Mouse (Mus musculus) kidney, adult 2 months (tissue): ENCODE measurements around the gene Vwc2. TPM values are rescaled to one million over a fixed set of nuclear protein-coding genes. Genes with fewer than 3 reads are reported as not detected.

Experiments
- DNase-seq: peaks from one replicate; pipeline ENCODE4 v3.0.0; 2021
- H3K27ac ChIP-seq: fragments of 200-500 bp; 2 replicates; pipeline ENCODE4 v1.5.1; 2012; ENCODE audit warnings: low read depth, low read length, control low read depth, inconsistent platforms; ENCODE audit not compliant: insufficient read depth
- H3K27me3 ChIP-seq: fragments of 200-500 bp; replicated peaks from 2 replicates; pipeline ENCODE4 v1.6.1; 2012; ENCODE audit warnings: mild to moderate bottlenecking, moderate library complexity, low read length, inconsistent platforms; ENCODE audit not compliant: control insufficient read depth, insufficient read depth
- H3K36me3 ChIP-seq: fragments of 200-500 bp; 2 replicates; pipeline ENCODE4 v1.6.1; 2012; ENCODE audit warnings: mild to moderate bottlenecking, moderate library complexity, low read length, inconsistent platforms; ENCODE audit not compliant: control insufficient read depth, insufficient read depth
- H3K4me1 ChIP-seq: fragments of 200-500 bp; 2 replicates; pipeline ENCODE4 v1.6.1; 2011; ENCODE audit warnings: low read length; ENCODE audit not compliant: control insufficient read depth, insufficient read depth
- H3K4me3 ChIP-seq: fragments of 200-500 bp; 2 replicates; pipeline ENCODE4 v1.5.1; 2011; ENCODE audit warnings: mild to moderate bottlenecking, low read depth, low read length, control low read depth; ENCODE audit not compliant: insufficient read depth
- CTCF ChIP-seq: fragments of 200-500 bp; conservative IDR thresholded peaks from 2 replicates; pipeline ENCODE4 v1.5.1; 2011; ENCODE audit warnings: low read depth, mild to moderate bottlenecking, control low read depth, low read length, moderate library complexity, mixed read lengths; ENCODE audit not compliant: insufficient read depth, insufficient read length
- POLR2A ChIP-seq: fragments of 200-500 bp; IDR thresholded peaks from one replicate; pipeline ENCODE4 v1.6.1; 2011; ENCODE audit warnings: low read depth, low read length, control low read depth
- WGBS: fragments of 180-500 bp; shearing (Covaris S2); methylation state at CpG from one replicate; pipeline ENCODE4 v1.1.7; 2018; 5-methylcytosine and 5-hydroxymethylcytosine counted together
- polyA plus RNA-seq: library from polyadenylated mRNA; depleted of rRNA; stranded (reverse); fragments of >200 nt; gene quantifications from 2 replicates; pipeline ENCODE4 v1.2.3, GENCODE M21; 2012

Vwc2 gene
- polyA plus RNA-seq, 1 experiment, result 0.13 TPM

DNA sequence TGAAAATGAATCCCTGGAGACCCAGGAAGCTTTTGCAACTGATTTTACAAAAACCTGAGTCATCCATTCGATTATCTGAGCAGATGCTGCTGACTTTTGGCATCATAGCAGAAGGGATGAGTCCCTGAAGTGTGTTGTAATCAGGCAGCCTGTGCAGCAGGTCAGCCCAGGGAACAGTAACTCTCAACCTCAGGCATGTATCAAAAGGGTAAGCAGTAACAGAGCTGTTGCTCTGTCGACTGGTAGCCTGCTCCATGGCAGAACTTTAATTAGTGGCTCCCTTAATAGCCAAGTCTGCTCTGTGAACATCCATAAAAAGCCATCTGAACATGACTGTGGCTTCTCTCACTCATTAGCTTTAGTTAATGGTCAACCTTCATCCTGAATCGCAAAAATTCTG lies 5.1 kb upstream of the Vwc2 start:
- 29% methylated on average over 3 of the region's 3 CpGs for WGBS
- TF ChIP-seq CTCF (no peak), POLR2A (no peak)
- peak; percentile 2 for DNase-seq

DNA sequence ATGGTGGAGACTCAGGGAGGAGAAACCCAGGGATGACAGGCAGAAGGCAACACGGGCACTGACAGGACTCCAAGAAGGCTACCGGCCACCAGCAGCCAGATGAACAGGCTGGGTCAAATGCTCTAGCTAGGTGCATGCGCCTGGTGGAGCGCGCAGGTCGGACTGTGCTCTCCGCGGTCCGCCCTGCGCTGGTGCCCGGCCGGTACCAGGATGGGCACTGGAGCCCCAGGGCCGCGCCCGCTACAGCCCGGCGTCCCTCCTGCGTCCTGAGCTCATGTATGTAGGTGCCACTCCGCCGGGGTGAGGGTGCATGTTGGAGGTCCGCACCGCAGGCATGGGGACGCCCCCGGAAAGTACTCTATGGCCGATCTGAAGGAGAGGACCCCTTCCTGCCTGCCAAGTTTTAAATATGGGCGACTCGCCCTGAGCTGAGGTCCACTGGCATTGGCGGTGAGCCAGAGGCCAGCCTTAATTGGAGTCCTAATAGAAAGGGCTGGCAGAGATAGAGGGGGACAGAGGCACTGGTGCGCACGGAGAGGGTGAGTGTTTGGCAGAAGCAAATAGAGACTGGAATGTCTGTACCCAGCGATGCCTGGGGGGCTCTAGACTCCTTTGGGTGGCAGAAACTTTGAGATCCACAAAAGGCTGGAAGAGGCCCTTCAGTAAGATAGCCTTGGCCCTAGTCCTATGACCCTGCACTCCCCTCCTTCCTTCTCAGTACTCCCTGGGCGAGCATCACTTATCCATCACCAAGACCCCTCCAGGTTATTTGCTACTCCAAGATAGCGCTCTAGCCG lies 409 bp downstream of the Vwc2 start:
- Histone ChIP-seq H3K36me3 (no peaks in the 10 kb centered on the region), H3K4me1 (no peaks in the 10 kb centered on the region), H3K27ac (no peak overlapping the region), H3K27me3 (no peaks in the 10 kb centered on the region; the same call in 1 of the 2 replicates), H3K4me3 (no peak overlapping the region)
- no peak for DNase-seq
- TF ChIP-seq CTCF (no peak), POLR2A (no peak)
- 1% methylated on average over 34 of the region's 34 CpGs for WGBS

More for the DNA sequence above, 5.1 kb upstream of the Vwc2 start:
- H3K36me3 ChIP-seq, result no peaks in the 10 kb centered on the region
- no peak overlapping the region for H3K27ac ChIP-seq
- H3K4me3 ChIP-seq, result no peak overlapping the region
- H3K27me3 ChIP-seq, result no peaks in the 10 kb centered on the region
- H3K4me1 ChIP-seq, result no peaks in the 10 kb centered on the region

DNA sequence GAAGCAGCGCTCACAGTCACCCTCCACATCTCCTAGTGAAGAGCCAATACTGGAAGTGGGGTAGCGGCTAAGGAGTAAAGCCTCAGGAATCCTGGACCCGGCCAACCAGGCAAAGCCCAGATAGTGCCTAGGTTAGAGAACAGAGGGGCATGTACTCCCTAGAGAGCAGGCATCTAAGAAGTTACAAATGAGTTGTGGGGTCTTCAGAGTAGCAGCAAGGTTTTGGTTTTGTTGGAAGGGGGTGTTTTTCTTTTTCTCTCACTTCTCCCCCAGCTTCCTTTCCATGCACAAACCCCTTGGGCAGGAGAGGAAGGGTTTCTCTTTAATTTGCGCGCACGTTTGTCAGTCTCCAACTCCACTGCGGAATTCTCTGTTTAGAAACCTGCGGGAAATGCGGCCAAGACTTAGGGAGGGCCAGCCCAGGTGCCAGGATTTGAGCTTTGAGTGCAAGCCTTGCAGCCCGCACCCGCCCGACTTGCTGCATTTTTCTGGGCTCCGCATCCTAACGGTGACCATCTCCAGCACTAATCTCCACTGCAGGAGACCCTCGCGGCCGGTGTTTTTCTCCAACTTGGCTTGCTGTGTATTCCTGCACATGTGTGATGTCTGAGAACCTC lies 1.1 kb downstream of the Vwc2 start:
- H3K27ac ChIP-seq, result no peak overlapping the region
- TF ChIP-seq POLR2A (no peak), CTCF (no peak)
- no peaks in the 10 kb centered on the region for H3K36me3 ChIP-seq
- WGBS, result under 1% methylated on average over 17 of the region's 17 CpGs
- H3K4me1 ChIP-seq, result no peaks in the 10 kb centered on the region
- H3K4me3 ChIP-seq, result no peak overlapping the region
- no peak for DNase-seq
- no peaks in the 10 kb centered on the region; the same call in 1 of the 2 replicates for H3K27me3 ChIP-seq

DNA sequence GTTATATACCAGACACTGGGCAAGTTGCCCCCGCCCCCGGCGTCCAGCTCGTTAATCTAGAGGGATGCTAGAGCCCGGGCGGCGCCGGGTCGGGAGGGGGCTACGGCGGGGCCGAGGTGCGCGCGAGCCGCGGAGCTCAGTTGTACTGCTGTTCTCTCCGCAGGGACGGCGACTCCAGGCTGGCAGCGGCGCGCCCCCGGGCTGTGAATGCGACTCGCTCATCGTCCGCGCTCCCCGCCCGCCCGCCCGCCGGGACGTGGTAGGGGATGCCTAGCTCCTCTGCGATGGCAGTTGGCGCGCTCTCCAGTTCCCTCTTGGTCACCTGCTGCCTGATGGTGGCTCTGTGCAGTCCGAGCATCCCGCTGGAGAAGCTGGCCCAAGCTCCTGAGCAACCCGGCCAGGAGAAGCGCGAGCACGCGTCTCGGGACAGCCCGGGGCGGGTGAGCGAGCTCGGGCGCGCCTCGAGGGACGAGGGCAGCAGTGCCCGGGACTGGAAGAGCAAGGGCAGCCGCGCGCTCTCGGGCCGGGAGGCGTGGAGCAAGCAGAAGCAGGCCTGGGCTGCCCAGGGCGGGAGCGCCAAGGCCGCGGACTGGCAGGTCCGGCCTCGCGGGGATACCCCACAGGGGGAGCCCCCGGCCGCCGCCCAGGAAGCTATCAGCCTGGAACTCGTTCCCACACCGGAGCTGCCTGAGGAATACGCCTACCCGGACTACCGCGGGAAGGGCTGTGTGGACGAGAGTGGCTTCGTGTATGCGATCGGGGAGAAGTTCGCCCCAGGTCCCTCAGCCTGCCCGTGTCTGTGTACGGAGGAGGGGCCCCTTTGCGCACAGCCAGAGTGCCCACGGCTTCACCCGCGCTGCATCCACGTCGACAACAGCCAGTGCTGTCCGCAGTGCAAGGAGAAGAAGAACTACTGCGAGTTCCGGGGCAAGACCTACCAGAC lies 1.9 kb downstream of the Vwc2 start:
- no peaks in the 10 kb centered on the region for H3K4me1 ChIP-seq
- no peak overlapping the region for H3K4me3 ChIP-seq
- no peaks in the 10 kb centered on the region; the same call in 1 of the 2 replicates for H3K27me3 ChIP-seq
- no peaks in the 10 kb centered on the region for H3K36me3 ChIP-seq
- DNase-seq, result no peak
- H3K27ac ChIP-seq, result no peak overlapping the region
- WGBS, result 1% methylated on average over 93 of the region's 93 CpGs
- TF ChIP-seq POLR2A (no peak), CTCF (no peak)

DNA sequence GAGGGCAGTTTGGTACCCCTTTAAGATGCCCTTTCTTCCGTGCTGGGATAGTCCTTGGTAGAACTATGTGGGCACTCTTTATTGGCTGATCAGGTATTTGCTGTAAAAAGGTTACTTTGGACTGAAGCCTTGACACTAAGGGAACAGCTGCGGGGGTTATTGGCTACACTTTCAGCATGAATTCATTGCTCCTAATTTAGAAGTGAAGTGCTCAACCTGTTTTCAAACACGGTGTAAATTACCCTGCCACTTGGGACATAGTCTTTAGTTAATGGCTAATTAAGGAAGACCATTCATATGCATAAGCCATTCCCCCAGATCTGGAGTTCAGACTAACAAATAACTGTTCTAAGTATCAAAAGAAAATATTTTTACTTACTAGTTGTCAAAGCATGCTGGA lies 2.7 kb downstream of the Vwc2 start:
- no peak for DNase-seq
- TF ChIP-seq POLR2A (no peak), CTCF (no peak)
- no peaks in the 10 kb centered on the region for H3K36me3 ChIP-seq
- no peak overlapping the region for H3K27ac ChIP-seq
- no peak overlapping the region for H3K4me3 ChIP-seq
- H3K4me1 ChIP-seq, result no peaks in the 10 kb centered on the region
- WGBS, result 1% methylated on average over 3 of the region's 3 CpGs
- H3K27me3 ChIP-seq, result no peaks in the 10 kb centered on the region; the same call in 1 of the 2 replicates

DNA sequence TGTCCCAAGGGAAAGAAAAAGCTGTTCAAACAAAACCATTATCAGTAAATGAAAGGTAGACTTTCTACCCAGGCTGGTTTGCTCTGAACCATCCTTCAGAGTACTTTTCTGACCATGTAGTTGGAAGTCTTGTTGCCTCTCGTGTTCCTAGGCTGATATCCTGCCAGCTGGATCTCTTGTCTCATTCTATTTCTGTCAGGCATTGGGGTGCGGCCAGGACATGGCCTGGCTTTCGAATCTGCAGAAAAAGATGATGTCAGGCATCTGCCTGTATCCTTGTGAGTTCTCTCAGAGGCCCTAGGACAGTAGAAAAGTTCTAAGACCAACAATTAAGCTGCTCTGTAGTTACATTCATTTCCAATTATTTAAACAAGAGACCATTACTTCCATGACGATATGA lies 8.8 kb downstream of the Vwc2 start:
- H3K27me3 ChIP-seq, result no peaks in the 10 kb centered on the region
- no peak overlapping the region for H3K27ac ChIP-seq
- no peak overlapping the region for H3K4me3 ChIP-seq
- no peak for DNase-seq
- TF ChIP-seq CTCF (no peak), POLR2A (no peak)
- WGBS, result 67% methylated on average over 4 of the region's 4 CpGs
- no peaks in the 10 kb centered on the region for H3K4me1 ChIP-seq
- no peaks in the 10 kb centered on the region for H3K36me3 ChIP-seq

DNA sequence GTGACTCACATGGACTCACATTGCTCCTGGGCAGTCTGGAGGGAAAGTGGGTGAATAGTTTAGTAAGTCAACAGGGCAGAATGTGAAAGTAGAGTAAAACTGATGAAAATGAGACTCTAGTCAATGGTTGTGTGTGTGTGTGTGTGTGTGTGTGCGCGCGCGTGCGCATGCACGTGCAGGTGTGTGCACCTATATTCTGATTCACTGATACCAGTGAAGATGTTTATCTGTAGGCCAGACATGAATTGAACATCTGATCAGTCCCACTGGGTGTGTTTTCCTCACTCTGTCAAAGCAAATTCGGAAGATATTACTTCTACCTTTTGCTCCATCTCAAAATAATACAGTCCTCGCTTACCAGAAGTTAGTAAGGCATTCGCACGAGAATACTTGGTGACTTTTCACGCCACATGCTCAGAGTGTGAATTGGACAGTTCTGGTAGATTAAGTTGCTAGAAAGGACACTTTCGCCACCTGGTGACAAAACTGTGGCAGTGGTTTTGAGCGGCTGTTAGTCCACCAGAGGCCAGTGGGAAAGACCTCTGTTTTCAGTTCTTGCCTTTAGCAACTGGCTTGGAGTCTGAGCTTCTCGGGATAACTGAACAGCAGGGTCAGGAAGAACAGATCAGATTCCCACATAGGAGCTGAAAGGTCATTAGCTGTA lies 17.5 kb downstream of the Vwc2 start:
- peak; percentile 55 for TF ChIP-seq CTCF
- no peak for TF ChIP-seq POLR2A
- Histone ChIP-seq H3K36me3 (no peaks in the 10 kb centered on the region), H3K4me1 (no peaks in the 10 kb centered on the region), H3K4me3 (no peak overlapping the region), H3K27ac (no peak overlapping the region), H3K27me3 (no peaks in the 10 kb centered on the region)
- DNase-seq, result peak; percentile 19
- 48% methylated on average over 14 of the region's 14 CpGs for WGBS
